Mouse (Mus musculus): ENCODE data around the gene AC153137.1. TPM values are rescaled to one million over a fixed set of nuclear protein-coding genes. Genes with fewer than 3 reads are reported as not detected.

The AC153137.1 gene
- total RNA-seq, 2 experiments from 2014 or later, result not detected

Other genes starting within 250 kb of the AC153137.1 start
- gene Phf3, start 104.0 kb downstream of the AC153137.1 start, total RNA-seq (2021), result 10 to 100 TPM; 24.0 to 30.9 TPM
- not detected for gene Lgsn, start 198.4 kb upstream of the AC153137.1 start, total RNA-seq (2021)
- gene 4931428L18Rik, start 244.7 kb upstream of the AC153137.1 start, total RNA-seq (2021), result not detected
- gene Pih1d3, start 244.9 kb upstream of the AC153137.1 start, total RNA-seq (2021), result not detected

Data from gastrocnemius, postnatal 36 days (tissue).